Mouse (Mus musculus) spleen, adult 2 months (tissue): Measurements from ENCODE around the gene Wfdc8.

Experiments used
- CTCF ChIP-seq: fragments of 200-500 bp; IDR thresholded peaks from 2 replicates; pipeline ENCODE4 v1.5.1; 2011; ENCODE audit warnings: mild to moderate bottlenecking, inconsistent platforms; ENCODE audit not compliant: insufficient read depth, insufficient read length, insufficient replicate concordance; ENCODE audit errors: extremely low read depth
- POLR2A ChIP-seq: fragments of 200-500 bp; IDR thresholded peaks from 2 replicates; pipeline ENCODE4 v1.6.1; 2011; ENCODE audit warnings: low read depth, low read length, inconsistent platforms

GRCm38 (mm10) chr2:164593494-164593893, 19.9 kb downstream of the Wfdc8 start, which contains the start of gene Eppin:
- no peak for TF ChIP-seq CTCF
- TF ChIP-seq POLR2A: no peak
